Mouse (Mus musculus) heart, embryonic 11.5 days (tissue): ENCODE data around the gene Ttyh3. TPM values are rescaled to one million over a fixed set of nuclear protein-coding genes. Genes with fewer than 3 reads are reported as not detected.
A peak's percentile ranks its signal among the peaks of the same experiment; 100 is the strongest.

Experiments
- ATAC-seq: fragments of 200-750 bp; cut with Nextera tagmentation; replicated peaks from 2 replicates; pipeline ENCODE4 v1.8.0; 2017; ENCODE audit warnings: moderate library complexity; ENCODE audit not compliant: insufficient number of reproducible peaks, low FRiP score, low TSS enrichment
- H3K27ac ChIP-seq: fragments of 300-500 bp; sonication (generic); 2 replicates; pipeline ENCODE4 v1.5.1; 2014; ENCODE audit warnings: mild to moderate bottlenecking, low read depth, low read length
- H3K27me3 ChIP-seq: fragments of 300-500 bp; sonication (generic); 2 replicates; pipeline ENCODE4 v1.6.1; 2014; ENCODE audit warnings: mild to moderate bottlenecking, low read length, mixed read lengths; ENCODE audit not compliant: control insufficient read depth, insufficient read depth
- H3K36me3 ChIP-seq: fragments of 300-500 bp; sonication (generic); 2 replicates; pipeline ENCODE4 v1.6.1; 2014; ENCODE audit warnings: mild to moderate bottlenecking, low read length, moderate library complexity, mixed read lengths; ENCODE audit not compliant: control insufficient read depth, insufficient read depth
- H3K4me1 ChIP-seq: fragments of 300-500 bp; sonication (generic); 2 replicates; pipeline ENCODE4 v1.6.1; 2014; ENCODE audit warnings: low read length; ENCODE audit not compliant: control insufficient read depth, insufficient read depth
- H3K4me2 ChIP-seq: fragments of 300-500 bp; sonication (generic); 2 replicates; pipeline ENCODE4 v1.6.1; 2014; ENCODE audit warnings: mild to moderate bottlenecking, moderate library complexity
- H3K4me3 ChIP-seq: fragments of 300-500 bp; sonication (generic); 2 replicates; pipeline ENCODE4 v1.5.1; 2014; ENCODE audit warnings: low read depth, low read length
- H3K9ac ChIP-seq: fragments of 300-500 bp; sonication (generic); 2 replicates; pipeline ENCODE4 v1.6.1; 2014; ENCODE audit warnings: mild to moderate bottlenecking, low read depth, low read length, moderate library complexity
- H3K9me3 ChIP-seq: fragments of 300-500 bp; sonication (generic); replicated peaks from 2 replicates; pipeline ENCODE4 v1.6.1; 2016; ENCODE audit warnings: low read length; ENCODE audit not compliant: control insufficient read depth
- WGBS: fragments of 180-500 bp; shearing (Covaris S2); extraction: QIAGEN DNeasy Blood & Tissue Kit; methylation state at CpG from one replicate; pipeline ENCODE4 v1.1.7; 2014; ENCODE audit not compliant: insufficient replicate concordance; 5-methylcytosine and 5-hydroxymethylcytosine counted together
- polyA plus RNA-seq: library from polyadenylated mRNA; unstranded; fragments of >200 nt; fragmentation: Nextera tagmentation; extraction: Ambion mirVana; gene quantifications from 2 replicates; pipeline ENCODE4 v1.2.1, GENCODE M21; 2014

Ttyh3 gene
- polyA plus RNA-seq, 1 experiment from 2014 or later: 26.7 TPM

- no peaks in the 10 kb centered on the region for H3K9me3 ChIP-seq
- no peaks in the 10 kb centered on the region for H3K36me3 ChIP-seq
- H3K9ac ChIP-seq: no peak overlapping the region
- no peak overlapping the region for H3K4me2 ChIP-seq
- no peak overlapping the region for H3K4me3 ChIP-seq
- H3K27ac ChIP-seq: no peak overlapping the region
- 52% methylated on average over 18 of the region's 18 CpGs for WGBS
- H3K4me1 ChIP-seq: no peaks in the 10 kb centered on the region; the same call in none of the 2 replicates
- ATAC-seq: no peak
- H3K27me3 ChIP-seq: peaks cover 5% of the 10 kb centered on the region; the same call in 1 of the 2 replicates
These were observed 51.8 kb downstream of the Ttyh3 start for GRCm38 (mm10) chr5:140596927-140597588.

GRCm38 (mm10) chr5:140596426-140596825 is 52.4 kb downstream of the Ttyh3 start:
- no peaks in the 10 kb centered on the region; the same call in none of the 2 replicates for H3K4me1 ChIP-seq
- H3K27me3 ChIP-seq: peaks cover 5% of the 10 kb centered on the region; the same call in 1 of the 2 replicates
- no peak overlapping the region for H3K9ac ChIP-seq
- no peak overlapping the region for H3K27ac ChIP-seq
- no peaks in the 10 kb centered on the region for H3K36me3 ChIP-seq
- 52% methylated on average over 3 of the region's 3 CpGs for WGBS
- no peaks in the 10 kb centered on the region for H3K9me3 ChIP-seq
- H3K4me2 ChIP-seq: no peak overlapping the region
- no peak for ATAC-seq
- H3K4me3 ChIP-seq: no peak overlapping the region

- no peak overlapping the region for H3K4me2 ChIP-seq
- no peak overlapping the region for H3K9ac ChIP-seq
- H3K27ac ChIP-seq: no peak overlapping the region
- no peaks in the 10 kb centered on the region for H3K36me3 ChIP-seq
- 77% methylated on average over 5 of the region's 5 CpGs for WGBS
- peaks cover 5% of the 10 kb centered on the region; the same call in 1 of the 2 replicates for H3K27me3 ChIP-seq
- no peak for ATAC-seq
- no peaks in the 10 kb centered on the region for H3K9me3 ChIP-seq
- no peak overlapping the region for H3K4me3 ChIP-seq
- H3K4me1 ChIP-seq: no peaks in the 10 kb centered on the region; the same call in none of the 2 replicates
These were observed 54.0 kb downstream of the Ttyh3 start for GRCm38 (mm10) chr5:140594846-140595245.

GRCm38 (mm10) chr5:140589082-140589774 is 59.6 kb downstream of the Ttyh3 start:
- Histone ChIP-seq H3K27ac (no peak overlapping the region), H3K4me2 (no peak overlapping the region), H3K36me3 (no peaks in the 10 kb centered on the region), H3K9me3 (no peaks in the 10 kb centered on the region), H3K27me3 (no peaks in the 10 kb centered on the region), H3K4me1 (no peaks in the 10 kb centered on the region), H3K9ac (no peak overlapping the region), H3K4me3 (no peak overlapping the region)
- 81% methylated on average over 16 of the region's 16 CpGs for WGBS
- no peak for ATAC-seq

GRCm38 (mm10) chr5:140583732-140584368 is 65.0 kb downstream of the Ttyh3 start:
- H3K27me3 ChIP-seq: peaks cover 2% of the 10 kb centered on the region; the same call in 1 of the 2 replicates
- H3K27ac ChIP-seq: no peak overlapping the region
- H3K9me3 ChIP-seq: no peaks in the 10 kb centered on the region
- no peaks in the 10 kb centered on the region for H3K36me3 ChIP-seq
- no peak for ATAC-seq
- H3K9ac ChIP-seq: no peak overlapping the region
- WGBS: 43% methylated on average over 6 of the region's 6 CpGs
- H3K4me2 ChIP-seq: no peak overlapping the region
- H3K4me3 ChIP-seq: no peak overlapping the region
- H3K4me1 ChIP-seq: peaks cover 3% of the 10 kb centered on the region; the same call in 1 of the 2 replicates

- 0 out of 2 replicates have a peak, but pooled peaks have one; percentile 37 for ATAC-seq
- no peak overlapping the region for H3K4me2 ChIP-seq
- H3K4me3 ChIP-seq: no peak overlapping the region
- WGBS: 34% methylated on average over 8 of the region's 8 CpGs
- H3K36me3 ChIP-seq: no peaks in the 10 kb centered on the region
- no peak overlapping the region for H3K9ac ChIP-seq
- H3K9me3 ChIP-seq: no peaks in the 10 kb centered on the region
- H3K27me3 ChIP-seq: peaks cover 2% of the 10 kb centered on the region; the same call in 1 of the 2 replicates
- peaks cover 3% of the 10 kb centered on the region; the same call in 1 of the 2 replicates for H3K4me1 ChIP-seq
- H3K27ac ChIP-seq: no peak overlapping the region
These were observed 65.7 kb downstream of the Ttyh3 start for GRCm38 (mm10) chr5:140582995-140583731.

GRCm38 (mm10) chr5:140581569-140581968 is 67.3 kb downstream of the Ttyh3 start:
- Histone ChIP-seq H3K4me2 (no peak overlapping the region), H3K36me3 (no peaks in the 10 kb centered on the region), H3K9me3 (no peaks in the 10 kb centered on the region), H3K4me1 (peaks cover 3% of the 10 kb centered on the region; the same call in 1 of the 2 replicates), H3K9ac (no peak overlapping the region), H3K4me3 (no peak overlapping the region), H3K27me3 (peaks cover 2% of the 10 kb centered on the region; the same call in 1 of the 2 replicates), H3K27ac (no peak overlapping the region)
- WGBS: 19% methylated on average over 4 of the region's 5 CpGs
- no peak for ATAC-seq

- no peaks in the 10 kb centered on the region for H3K36me3 ChIP-seq
- H3K9ac ChIP-seq: no peak overlapping the region
- no peak for ATAC-seq
- no peaks in the 10 kb centered on the region for H3K9me3 ChIP-seq
- peaks cover 3% of the 10 kb centered on the region; the same call in 1 of the 2 replicates for H3K4me1 ChIP-seq
- H3K4me3 ChIP-seq: no peak overlapping the region
- H3K27me3 ChIP-seq: peaks cover 2% of the 10 kb centered on the region; the same call in 1 of the 2 replicates
- WGBS: 22% methylated on average over 6 of the region's 6 CpGs
- no peak overlapping the region for H3K4me2 ChIP-seq
- no peak overlapping the region for H3K27ac ChIP-seq
These were observed 69.1 kb downstream of the Ttyh3 start for GRCm38 (mm10) chr5:140579771-140580170.
